Mouse (Mus musculus): ENCODE measurements around the gene Fam198a.

GRCm38 (mm10) chr9:121901710-121902700 is 48.8 kb upstream of the Fam198a start:
- TF ChIP-seq GATA1 (IDR thresholded peaks at IDR 0.05; ENCODE audit: borderline replicate concordance, low read length) (no peak), FLI1 (IDR thresholded peaks at IDR 0.05; ENCODE audit: low read length) (no peak)
